Mouse (Mus musculus): ENCODE measurements around the gene Galntl6. TPM values are rescaled to one million over a fixed set of nuclear protein-coding genes. Genes with fewer than 3 reads are reported as not detected.

Galntl6 gene
- polyA plus RNA-seq, 1 experiment from 2014 or later: 0.91 TPM

GRCm38 (mm10) chr8:57743636-57744035, 1168.8 kb downstream of the Galntl6 start:
- Histone ChIP-seq H3K4me3 (ENCODE audit: low read depth, low read length) (no peak overlapping the region), H3K9me3 (ENCODE audit: control insufficient read depth, low read length) (no peaks in the 10 kb centered on the region), H3K9ac (ENCODE audit: low read length) (no peak overlapping the region), H3K27ac (ENCODE audit: low read depth, low read length) (no peak overlapping the region), H3K27me3 (ENCODE audit: control insufficient read depth, insufficient read depth, low read length) (no peaks in the 10 kb centered on the region), H3K4me1 (replicated peaks; ENCODE audit: control insufficient read depth, insufficient read depth, low read length) (no peaks in the 10 kb centered on the region), H3K4me2 (ENCODE audit: low read depth, low read length, severe bottlenecking) (no peak overlapping the region), H3K36me3 (ENCODE audit: control insufficient read depth, insufficient read depth, low read length) (no peaks in the 10 kb centered on the region)
- 91% methylated on average over 12 of the region's 12 CpGs for WGBS
- no peak for DNase-seq (ENCODE audit: low spot score)
- ATAC-seq (replicated peaks; ENCODE audit: low FRiP score): no peak

GRCm38 (mm10) chr8:57741983-57742382, 1170.5 kb downstream of the Galntl6 start:
- H3K27me3 ChIP-seq (ENCODE audit: control insufficient read depth, insufficient read depth, low read length): no peaks in the 10 kb centered on the region
- 67% methylated on average over 6 of the region's 6 CpGs for WGBS
- H3K4me1 ChIP-seq (replicated peaks; ENCODE audit: control insufficient read depth, insufficient read depth, low read length): no peaks in the 10 kb centered on the region
- ATAC-seq (replicated peaks; ENCODE audit: low FRiP score): no peak
- no peak overlapping the region for H3K27ac ChIP-seq (ENCODE audit: low read depth, low read length)
- no peak overlapping the region for H3K9ac ChIP-seq (ENCODE audit: low read length)
- no peak overlapping the region for H3K4me2 ChIP-seq (ENCODE audit: low read depth, low read length, severe bottlenecking)
- no peaks in the 10 kb centered on the region for H3K9me3 ChIP-seq (ENCODE audit: control insufficient read depth, low read length)
- DNase-seq (ENCODE audit: low spot score): no peak
- H3K36me3 ChIP-seq (ENCODE audit: control insufficient read depth, insufficient read depth, low read length): no peaks in the 10 kb centered on the region
- H3K4me3 ChIP-seq (ENCODE audit: low read depth, low read length): no peak overlapping the region

- no peak overlapping the region for H3K27ac ChIP-seq (ENCODE audit: low read depth, low read length)
- H3K4me2 ChIP-seq (ENCODE audit: low read depth, low read length, severe bottlenecking): no peak overlapping the region
- 70% methylated on average over 8 of the region's 8 CpGs for WGBS
- H3K9ac ChIP-seq (ENCODE audit: low read length): no peak overlapping the region
- no peaks in the 10 kb centered on the region for H3K4me1 ChIP-seq (replicated peaks; ENCODE audit: control insufficient read depth, insufficient read depth, low read length)
- no peak for ATAC-seq (replicated peaks; ENCODE audit: low FRiP score)
- H3K36me3 ChIP-seq (ENCODE audit: control insufficient read depth, insufficient read depth, low read length): no peaks in the 10 kb centered on the region
- DNase-seq (ENCODE audit: low spot score): no peak
- no peaks in the 10 kb centered on the region for H3K9me3 ChIP-seq (ENCODE audit: control insufficient read depth, low read length)
- H3K4me3 ChIP-seq (ENCODE audit: low read depth, low read length): no peak overlapping the region
- no peaks in the 10 kb centered on the region for H3K27me3 ChIP-seq (ENCODE audit: control insufficient read depth, insufficient read depth, low read length)
Observed at GRCm38 (mm10) chr8:57741309-57741708, 1171.1 kb downstream of the Galntl6 start.

DNA sequence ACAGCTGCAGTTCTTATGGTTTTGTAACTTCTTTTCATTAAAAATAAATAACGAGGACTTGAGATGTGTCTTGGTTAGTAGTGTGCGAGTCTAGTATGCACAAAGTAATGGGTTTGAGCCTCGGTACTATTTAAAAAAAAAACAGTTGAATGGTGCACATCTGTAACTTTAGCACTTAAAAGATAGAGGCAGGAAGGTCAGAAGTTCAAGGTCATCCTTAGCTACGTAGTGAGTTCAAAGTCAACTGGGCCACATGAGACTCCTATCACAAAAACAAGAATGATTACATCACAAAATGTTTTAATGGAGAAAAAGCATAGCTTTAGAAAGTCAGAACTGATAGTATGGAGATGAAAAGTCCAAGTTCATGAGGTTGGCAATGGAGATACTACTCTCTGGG, 1175.2 kb downstream of the Galntl6 start:
- DNase-seq (ENCODE audit: low spot score) (no peak), ATAC-seq (replicated peaks; ENCODE audit: low FRiP score) (no peak)
- Histone ChIP-seq H3K27ac (ENCODE audit: low read depth, low read length) (no peak overlapping the region), H3K9ac (ENCODE audit: low read length) (no peak overlapping the region), H3K4me3 (ENCODE audit: low read depth, low read length) (no peak overlapping the region), H3K9me3 (ENCODE audit: control insufficient read depth, low read length) (no peaks in the 10 kb centered on the region), H3K36me3 (ENCODE audit: control insufficient read depth, insufficient read depth, low read length) (no peaks in the 10 kb centered on the region), H3K27me3 (ENCODE audit: control insufficient read depth, insufficient read depth, low read length) (no peaks in the 10 kb centered on the region), H3K4me2 (ENCODE audit: low read depth, low read length, severe bottlenecking) (no peak overlapping the region), H3K4me1 (replicated peaks; ENCODE audit: control insufficient read depth, insufficient read depth, low read length) (peaks cover 6% of the 10 kb centered on the region; the same call in 1 of the 2 replicates)
- WGBS: 86% methylated on average over 4 of the region's 4 CpGs

DNA sequence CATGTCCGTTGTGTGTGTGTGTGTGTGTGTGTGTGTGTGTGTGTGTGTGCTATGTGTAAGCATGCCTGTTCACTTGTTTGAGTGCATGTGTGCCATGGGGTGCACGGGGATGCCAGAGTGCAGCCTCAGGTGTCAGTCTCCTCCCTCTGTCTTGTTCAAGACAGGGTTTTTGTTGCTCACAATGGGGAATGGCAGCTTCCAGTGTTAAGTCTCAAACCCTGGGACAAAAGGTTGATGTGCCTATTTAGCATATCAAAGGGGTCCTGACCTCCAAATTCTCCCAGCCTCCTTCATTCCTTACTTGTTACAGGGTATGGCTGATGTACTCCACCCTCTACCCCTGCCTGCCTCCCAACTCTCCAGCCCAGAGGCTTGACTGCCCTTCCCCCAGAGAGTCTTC, 1179.6 kb downstream of the Galntl6 start:
- Histone ChIP-seq H3K4me1 (replicated peaks; ENCODE audit: control insufficient read depth, insufficient read depth, low read length) (peaks cover 6% of the 10 kb centered on the region; the same call in 1 of the 2 replicates), H3K4me3 (ENCODE audit: low read depth, low read length) (no peak overlapping the region), H3K27ac (ENCODE audit: low read depth, low read length) (no peak overlapping the region), H3K9ac (ENCODE audit: low read length) (no peak overlapping the region), H3K9me3 (ENCODE audit: control insufficient read depth, low read length) (no peaks in the 10 kb centered on the region), H3K27me3 (ENCODE audit: control insufficient read depth, insufficient read depth, low read length) (no peaks in the 10 kb centered on the region), H3K4me2 (ENCODE audit: low read depth, low read length, severe bottlenecking) (peak overlapping the region; percentile 2; the same call in 1 of the 2 replicates), H3K36me3 (ENCODE audit: control insufficient read depth, insufficient read depth, low read length) (no peaks in the 10 kb centered on the region)
- 9% methylated on average over 2 of the region's 2 CpGs for WGBS
- DNase-seq (ENCODE audit: low spot score) (no peak), ATAC-seq (replicated peaks; ENCODE audit: low FRiP score) (peak; percentile 78; the same call in 1 of the 2 replicates)

DNA sequence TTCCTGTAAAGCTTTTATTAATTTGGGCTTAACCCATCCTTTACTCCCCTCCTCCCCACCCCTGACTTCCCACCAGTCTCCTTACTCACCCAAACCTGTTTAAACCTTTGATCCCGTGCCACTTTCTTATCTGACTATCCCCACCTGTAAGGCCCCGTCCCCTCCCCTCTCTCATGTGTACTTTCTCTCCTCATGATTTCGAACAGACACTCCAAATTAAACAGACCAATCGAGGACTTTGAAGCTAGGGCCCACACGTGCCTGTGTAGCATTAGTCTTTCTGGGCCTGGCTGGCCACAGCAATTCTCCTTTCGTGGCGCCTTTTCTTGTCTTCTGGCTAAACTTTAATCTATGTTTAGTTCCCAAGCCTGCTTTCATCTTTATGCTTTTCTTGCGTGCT, 1180.8 kb downstream of the Galntl6 start:
- H3K27ac ChIP-seq (ENCODE audit: low read depth, low read length): no peak overlapping the region
- no peak overlapping the region for H3K4me2 ChIP-seq (ENCODE audit: low read depth, low read length, severe bottlenecking)
- no peak for DNase-seq (ENCODE audit: low spot score)
- H3K9ac ChIP-seq (ENCODE audit: low read length): no peak overlapping the region
- no peak overlapping the region for H3K4me3 ChIP-seq (ENCODE audit: low read depth, low read length)
- no peaks in the 10 kb centered on the region for H3K36me3 ChIP-seq (ENCODE audit: control insufficient read depth, insufficient read depth, low read length)
- no peaks in the 10 kb centered on the region for H3K9me3 ChIP-seq (ENCODE audit: control insufficient read depth, low read length)
- 80% methylated on average over 8 of the region's 8 CpGs for WGBS
- ATAC-seq (replicated peaks; ENCODE audit: low FRiP score): no peak
- peaks cover 6% of the 10 kb centered on the region; the same call in 1 of the 2 replicates for H3K4me1 ChIP-seq (replicated peaks; ENCODE audit: control insufficient read depth, insufficient read depth, low read length)
- H3K27me3 ChIP-seq (ENCODE audit: control insufficient read depth, insufficient read depth, low read length): no peaks in the 10 kb centered on the region

DNA sequence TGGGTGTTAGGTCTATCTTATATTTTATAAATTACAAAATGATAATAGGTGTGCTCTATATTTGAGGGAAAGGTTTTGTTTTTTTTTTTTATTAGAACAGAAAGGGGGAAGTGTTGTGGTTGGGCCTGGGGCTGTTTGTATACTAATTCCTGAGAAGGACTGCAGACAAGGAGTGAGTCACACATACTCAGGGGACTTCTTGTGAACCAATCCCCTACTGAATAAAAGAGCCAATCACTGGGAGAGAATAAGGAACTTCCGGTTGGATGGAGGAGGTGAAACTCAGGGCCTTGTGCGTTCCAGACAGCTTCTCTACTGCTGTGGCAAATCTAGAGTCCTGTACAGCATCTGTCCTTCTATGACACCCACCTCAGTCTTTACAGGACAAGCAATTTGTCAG, 1184.2 kb downstream of the Galntl6 start:
- WGBS: 65% methylated on average over 2 of the region's 2 CpGs
- Histone ChIP-seq H3K27me3 (ENCODE audit: control insufficient read depth, insufficient read depth, low read length) (no peaks in the 10 kb centered on the region), H3K4me1 (replicated peaks; ENCODE audit: control insufficient read depth, insufficient read depth, low read length) (peaks cover 6% of the 10 kb centered on the region; the same call in 1 of the 2 replicates), H3K36me3 (ENCODE audit: control insufficient read depth, insufficient read depth, low read length) (no peaks in the 10 kb centered on the region), H3K9me3 (ENCODE audit: control insufficient read depth, low read length) (no peaks in the 10 kb centered on the region), H3K4me3 (ENCODE audit: low read depth, low read length) (no peak overlapping the region), H3K27ac (ENCODE audit: low read depth, low read length) (no peak overlapping the region), H3K9ac (ENCODE audit: low read length) (no peak overlapping the region), H3K4me2 (ENCODE audit: low read depth, low read length, severe bottlenecking) (no peak overlapping the region)
- ATAC-seq (replicated peaks; ENCODE audit: low FRiP score): no peak
- DNase-seq (ENCODE audit: low spot score): no peak

- Histone ChIP-seq H3K27ac (ENCODE audit: low read depth, low read length) (no peak overlapping the region), H3K36me3 (ENCODE audit: control insufficient read depth, insufficient read depth, low read length) (no peaks in the 10 kb centered on the region), H3K27me3 (ENCODE audit: control insufficient read depth, insufficient read depth, low read length) (no peaks in the 10 kb centered on the region), H3K4me2 (ENCODE audit: low read depth, low read length, severe bottlenecking) (no peak overlapping the region), H3K4me1 (replicated peaks; ENCODE audit: control insufficient read depth, insufficient read depth, low read length) (no peaks in the 10 kb centered on the region), H3K9ac (ENCODE audit: low read length) (no peak overlapping the region), H3K4me3 (ENCODE audit: low read depth, low read length) (no peak overlapping the region), H3K9me3 (ENCODE audit: control insufficient read depth, low read length) (no peaks in the 10 kb centered on the region)
- DNase-seq (ENCODE audit: low spot score) (no peak), ATAC-seq (replicated peaks; ENCODE audit: low FRiP score) (no peak)
- WGBS: 92% methylated on average over 13 of the region's 13 CpGs
Observed at GRCm38 (mm10) chr8:57724843-57725627, 1187.4 kb downstream of the Galntl6 start.

Measured in forebrain, embryonic 11.5 days (tissue).